Mouse (Mus musculus): ENCODE data around the gene Tmem30a.

- no peak for TF ChIP-seq POLR2A (IDR thresholded peaks at IDR 0.05; ENCODE audit: borderline replicate concordance, extremely low read depth, low read depth, low read length)
- no peak for TF ChIP-seq CTCF (IDR thresholded peaks at IDR 0.05; ENCODE audit: insufficient read depth, low read length)
These were observed 23.2 kb upstream of the Tmem30a start for GRCm38 (mm10) chr9:79816464-79816863.

All from lung, adult 2 months (tissue).